Mouse (Mus musculus): Measurements from ENCODE around the gene Msl2.
A peak's percentile ranks its signal among the peaks of the same experiment; 100 is the strongest.

The Msl2 gene

DNA sequence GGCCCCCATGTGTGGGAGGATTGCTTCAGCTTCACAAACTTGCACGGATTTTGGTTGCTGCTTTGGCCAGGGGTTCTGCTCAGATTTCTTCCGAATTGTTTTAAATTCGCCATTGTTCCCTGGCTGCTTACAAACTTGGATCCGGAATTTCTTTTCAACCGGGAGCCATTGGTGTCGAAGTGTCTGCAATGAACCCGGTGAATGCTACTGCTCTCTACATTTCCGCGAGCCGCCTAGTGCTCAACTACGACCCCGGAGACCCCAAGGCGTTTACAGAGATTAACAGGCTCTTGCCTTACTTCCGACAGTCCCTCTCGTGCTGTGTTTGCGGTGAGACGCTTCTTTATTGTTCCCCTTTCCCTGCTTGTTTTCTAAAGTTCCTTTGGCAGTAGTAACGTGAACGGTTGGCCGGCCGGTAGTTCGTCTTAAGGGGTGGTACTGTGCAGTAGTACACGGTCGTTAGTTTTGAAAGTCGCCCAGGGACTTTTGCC is 1.2 kb downstream of the Msl2 start:
- peak; percentile 17 for DNase-seq (ENCODE audit: low spot score)

DNA sequence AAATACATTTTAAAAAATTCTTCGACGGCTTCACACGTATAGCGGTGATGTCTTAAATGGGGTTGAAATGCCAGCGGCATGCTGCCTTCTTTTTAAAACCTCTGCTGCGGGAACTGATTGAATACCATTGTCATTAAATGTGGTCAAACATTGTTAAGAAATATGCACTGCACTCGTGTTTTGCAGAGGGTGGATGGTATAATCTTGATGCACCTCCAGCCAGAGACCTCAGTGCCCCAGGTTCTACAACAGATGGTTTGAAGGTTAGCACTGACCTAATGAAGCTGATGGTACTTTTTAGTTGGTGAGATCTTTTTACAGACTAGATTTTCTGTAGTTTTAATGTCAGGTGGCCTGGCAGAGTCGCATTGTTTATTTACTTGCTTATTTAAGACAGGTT is 1.8 kb downstream of the Msl2 start:
- no peak for DNase-seq (ENCODE audit: low spot score)

DNA sequence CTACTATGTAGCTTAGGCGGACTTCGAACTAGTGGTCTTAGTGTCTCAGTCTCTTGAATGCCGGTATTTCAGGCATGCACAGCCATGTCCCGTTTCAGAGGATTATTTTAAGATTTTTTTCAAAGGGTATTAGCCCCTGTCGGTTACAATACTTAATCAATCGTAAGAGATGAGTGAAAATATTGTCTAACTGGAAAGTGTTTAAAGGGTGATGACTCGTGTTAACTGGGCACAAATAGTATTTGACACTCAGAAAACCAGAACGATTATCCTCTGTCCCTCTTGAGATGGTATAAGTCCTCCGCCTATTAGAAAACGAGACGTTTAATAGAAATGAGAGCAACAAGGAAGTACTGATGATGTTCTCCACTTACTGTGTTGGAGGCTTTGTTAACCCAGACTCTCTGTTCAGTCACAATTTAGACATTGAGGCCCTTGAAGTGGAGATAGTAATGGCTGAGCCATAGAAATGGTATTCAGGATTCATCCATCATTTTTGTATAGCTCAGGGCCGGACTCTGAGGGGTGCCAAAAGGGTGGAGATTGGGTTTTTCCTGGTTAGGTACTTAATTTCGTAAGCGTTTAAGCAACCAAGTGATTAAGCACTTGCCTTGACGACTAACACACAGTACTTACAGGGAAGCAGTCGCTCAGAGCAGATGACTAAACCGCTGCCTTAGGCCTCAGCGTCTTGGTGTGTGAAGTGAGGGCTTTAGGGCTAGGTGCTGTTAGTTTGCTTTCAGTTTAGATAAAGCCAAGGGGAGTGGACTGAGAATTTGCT is 2.4 kb downstream of the Msl2 start:
- no peak for DNase-seq (ENCODE audit: low spot score)

DNA sequence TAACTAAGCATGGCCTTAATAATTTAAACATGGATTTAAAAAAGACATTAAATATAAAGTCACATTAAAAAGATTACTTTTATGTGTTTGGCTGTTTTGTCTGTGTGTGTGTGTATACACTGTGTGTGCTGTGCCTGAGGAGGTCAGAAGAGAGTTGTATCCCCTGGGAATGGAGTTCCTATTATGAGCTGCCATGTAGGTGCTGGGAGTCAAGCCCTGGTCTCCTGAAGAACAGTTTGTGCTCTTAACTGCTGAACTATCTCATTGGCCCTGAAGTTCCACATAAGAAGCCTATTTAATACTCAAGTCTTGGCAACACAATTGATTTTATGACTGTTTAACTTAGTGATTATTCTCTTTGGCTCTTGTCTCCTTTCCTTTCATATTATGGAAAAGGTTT is 3.6 kb downstream of the Msl2 start:
- no peak for DNase-seq (ENCODE audit: low spot score)

DNA sequence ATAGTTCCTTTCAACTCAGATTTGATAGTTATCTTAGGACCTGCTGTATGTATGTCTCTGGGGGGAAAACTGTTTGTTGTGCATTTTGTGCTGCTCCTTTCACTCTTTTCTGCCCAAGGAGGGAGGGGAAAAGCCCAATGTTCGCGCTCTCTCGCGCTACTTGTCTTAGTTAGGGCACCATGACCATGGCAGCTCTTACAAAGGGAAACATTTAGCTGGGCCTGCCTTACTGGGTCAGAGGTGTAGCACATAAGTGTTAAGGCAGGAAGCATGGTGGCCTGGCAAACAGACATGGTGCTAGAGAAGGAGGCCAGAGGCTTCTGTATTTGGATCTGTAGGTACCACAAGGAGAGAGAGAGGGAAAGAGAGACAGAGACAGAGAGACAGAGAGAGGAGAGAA is 4.7 kb downstream of the Msl2 start:
- DNase-seq (ENCODE audit: low spot score) = no peak

DNA sequence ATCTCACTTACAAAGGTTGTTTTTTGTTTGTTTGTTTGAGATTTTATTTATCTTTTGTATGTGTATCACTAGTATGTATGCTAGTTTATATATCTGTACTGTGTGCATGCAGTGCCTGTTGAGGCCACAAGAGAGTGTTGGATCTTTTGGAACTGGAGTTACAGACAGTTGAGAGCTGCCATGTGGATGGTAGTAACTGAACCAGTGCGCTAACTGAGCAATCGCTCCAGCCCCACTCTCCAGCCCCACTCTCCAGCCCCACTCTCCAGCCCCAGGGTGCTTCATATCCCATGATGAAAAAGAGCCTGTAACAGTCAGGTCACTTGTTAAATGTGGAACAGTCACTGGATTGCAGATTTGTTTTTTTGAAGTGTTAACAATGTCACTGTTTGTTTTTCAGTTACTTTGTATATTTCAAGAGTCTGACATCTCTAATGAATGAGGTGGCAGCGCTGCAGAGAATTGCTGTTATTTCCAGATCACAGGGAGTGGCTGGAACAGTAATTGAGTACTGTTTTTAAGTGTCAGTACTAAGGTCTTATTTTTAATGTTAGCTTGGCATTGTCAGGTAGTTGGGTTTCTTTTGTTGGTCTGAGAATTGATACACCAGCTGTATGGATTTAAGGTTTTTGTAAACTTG is 6.3 kb downstream of the Msl2 start:
- no peak for DNase-seq (ENCODE audit: low spot score)

DNA sequence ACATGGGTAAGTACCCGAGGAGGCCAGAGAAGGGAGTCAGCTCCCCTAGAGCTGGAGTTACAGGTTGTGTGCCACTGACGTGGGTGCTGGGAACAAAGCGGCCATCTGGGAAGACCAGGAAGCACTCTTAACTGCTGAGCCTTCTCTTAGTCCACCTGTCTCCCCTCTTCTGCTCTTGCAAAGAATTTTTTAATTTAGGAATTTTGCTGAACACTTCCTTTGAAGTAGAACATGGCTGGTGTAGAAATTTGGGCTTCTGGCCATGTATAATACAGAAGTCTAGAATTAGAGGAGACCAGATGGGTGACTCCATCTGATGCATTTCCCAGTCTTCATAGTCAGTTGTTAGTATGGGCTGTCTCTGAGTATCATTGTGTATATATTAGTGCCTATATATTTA is 9.8 kb downstream of the Msl2 start:
- DNase-seq (ENCODE audit: low spot score) = no peak

DNA sequence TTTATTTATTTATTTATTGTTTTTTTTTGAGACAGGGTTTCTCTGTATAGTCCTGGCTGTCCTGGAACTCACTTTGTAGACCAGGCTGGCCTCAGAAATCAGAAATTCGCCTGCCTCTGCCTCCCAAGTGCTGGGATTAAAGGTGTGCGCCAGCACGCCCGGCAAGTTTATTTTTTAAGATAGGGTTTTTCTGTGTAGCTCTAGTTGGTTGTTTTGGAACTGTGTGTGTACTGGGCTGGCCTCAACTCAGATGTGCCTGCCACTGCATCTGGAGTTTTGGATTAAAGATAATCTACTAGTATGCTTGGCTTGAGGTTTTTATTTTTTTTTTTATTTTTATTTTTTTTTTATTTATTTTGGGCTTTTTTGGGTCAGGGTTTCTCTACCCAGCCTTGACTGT is 21.5 kb downstream of the Msl2 start:
- DNase-seq (ENCODE audit: low spot score) = no peak

DNA sequence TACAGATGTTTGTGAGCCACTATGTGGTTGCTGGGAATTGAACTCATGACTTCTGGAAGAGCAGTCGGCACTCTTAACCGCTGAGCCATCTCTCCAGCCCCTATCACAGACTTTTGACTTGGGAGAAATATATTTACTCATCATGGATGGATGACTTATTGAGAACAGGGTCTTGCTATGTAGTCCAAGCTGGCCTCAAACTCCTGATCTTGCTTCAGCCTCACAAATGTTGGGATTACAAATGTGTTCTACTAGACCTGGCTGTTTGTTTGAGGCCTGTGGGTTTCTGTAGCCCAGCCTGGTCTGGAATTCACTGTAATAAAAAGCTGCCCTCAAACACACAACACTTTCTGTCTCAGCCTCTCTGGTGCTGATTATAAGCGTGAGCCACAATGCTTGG is 22.6 kb downstream of the Msl2 start:
- no peak for DNase-seq (ENCODE audit: low spot score)

DNA sequence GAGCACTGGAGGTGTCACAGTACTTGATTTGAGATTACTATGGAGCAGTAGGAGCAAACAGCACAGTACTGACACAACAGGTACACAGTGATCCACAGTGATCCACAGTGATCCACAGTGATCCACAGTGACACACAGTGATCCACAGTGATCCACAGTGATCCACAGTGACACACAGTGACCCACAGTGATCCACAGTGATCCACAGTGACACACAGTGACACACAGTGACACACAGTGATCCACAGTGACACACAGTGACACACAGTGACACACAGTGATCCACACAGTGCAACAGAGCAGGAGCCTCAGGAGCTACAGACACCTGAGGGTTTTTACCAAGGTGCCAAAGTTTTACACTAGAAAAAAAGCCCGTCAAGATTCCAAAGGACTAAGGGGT is 23.6 kb downstream of the Msl2 start:
- no peak for DNase-seq (ENCODE audit: low spot score)

DNA sequence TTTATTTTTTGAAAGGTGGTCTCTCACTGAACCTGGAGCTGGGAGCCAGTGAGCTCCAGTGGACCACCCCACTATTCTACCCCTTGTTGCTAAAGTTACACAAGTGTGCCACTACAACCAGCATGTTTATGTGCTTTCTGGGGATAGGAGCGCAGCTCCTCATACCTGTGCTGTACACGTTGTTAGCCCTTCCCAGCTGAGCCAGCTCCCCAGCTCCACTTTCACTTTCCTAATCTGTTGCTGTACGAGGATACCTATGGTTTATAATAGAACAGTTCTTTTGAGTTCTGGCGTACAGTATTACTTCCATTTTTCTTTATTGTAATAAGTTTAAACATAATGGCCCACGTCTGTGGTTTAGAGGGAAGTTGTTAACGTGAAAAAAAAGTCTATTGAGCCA is 25.5 kb downstream of the Msl2 start:
- DNase-seq (ENCODE audit: low spot score) = no peak

DNA sequence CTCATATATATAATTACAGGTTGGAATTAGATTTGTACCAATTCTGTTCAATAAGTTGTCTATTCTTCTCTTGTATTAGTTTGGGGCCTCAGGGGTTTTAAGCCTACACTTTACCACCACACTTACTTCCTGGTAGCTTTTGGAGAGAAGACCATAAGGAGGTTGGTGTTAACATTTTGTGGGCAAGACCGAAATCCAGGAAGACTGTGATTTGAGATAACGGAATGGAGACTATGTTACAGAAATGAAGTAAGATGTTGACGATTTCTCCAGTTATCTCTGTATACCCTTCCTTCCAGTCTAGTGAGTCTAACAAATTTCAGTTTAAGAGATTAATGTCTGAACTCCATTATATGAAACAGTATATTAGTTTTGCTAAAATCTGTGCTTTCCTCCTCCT is 26.3 kb downstream of the Msl2 start:
- no peak for DNase-seq (ENCODE audit: low spot score)

DNA sequence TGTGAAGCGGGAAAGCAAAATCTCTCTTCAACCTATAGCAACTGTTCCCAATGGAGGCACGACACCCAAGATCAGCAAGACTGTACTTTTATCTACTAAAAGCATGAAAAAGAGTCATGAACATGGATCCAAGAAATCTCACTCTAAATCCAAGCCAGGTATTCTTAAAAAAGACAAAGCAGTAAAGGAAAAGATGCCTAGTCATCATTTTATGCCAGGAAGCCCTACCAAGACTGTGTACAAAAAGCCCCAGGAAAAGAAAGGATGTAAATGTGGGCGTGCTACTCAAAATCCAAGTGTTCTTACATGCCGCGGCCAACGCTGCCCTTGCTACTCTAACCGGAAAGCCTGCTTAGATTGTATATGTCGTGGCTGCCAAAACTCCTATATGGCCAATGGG is 27.6 kb downstream of the Msl2 start:
- no peak for DNase-seq (ENCODE audit: low spot score)

DNA sequence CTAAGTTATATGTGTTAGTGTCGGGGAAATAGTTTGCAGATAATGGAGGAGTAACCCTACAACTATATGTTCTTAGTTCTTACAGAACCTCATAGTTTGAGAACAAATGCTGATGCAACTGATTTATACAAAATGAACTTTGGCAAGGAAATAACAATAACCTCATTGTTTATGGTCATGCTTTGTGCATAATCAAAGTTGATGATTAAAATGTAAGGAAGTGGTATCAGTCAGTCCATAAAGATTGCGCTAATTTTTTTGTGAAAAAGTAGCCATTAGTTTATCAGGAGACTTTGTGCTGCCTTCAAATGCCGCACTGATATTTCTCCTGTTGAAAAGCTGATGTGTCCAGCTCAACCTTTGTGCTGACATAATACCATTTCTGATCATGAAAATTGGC is 28.4 kb downstream of the Msl2 start:
- no peak for DNase-seq (ENCODE audit: low spot score)

DNA sequence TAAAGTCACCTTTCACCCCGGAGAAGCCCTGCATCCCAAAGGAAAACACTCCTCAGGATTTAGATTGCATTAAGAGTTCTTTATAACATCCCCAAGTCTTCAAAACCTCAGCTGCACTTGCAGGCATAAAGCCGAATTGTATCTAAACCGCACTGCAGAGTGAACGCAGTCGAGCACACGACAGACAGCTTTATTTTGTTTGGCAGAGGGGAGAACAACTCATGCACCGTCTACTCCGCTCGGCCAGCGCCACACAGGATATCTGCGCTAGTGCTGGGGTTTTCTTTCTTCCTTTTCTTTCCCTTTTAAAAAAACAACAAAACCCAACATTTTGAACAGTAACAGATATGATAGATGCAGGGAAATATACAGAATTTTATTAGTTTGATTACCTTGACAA is 31.0 kb downstream of the Msl2 start:
- DNase-seq (ENCODE audit: low spot score) = no peak

DNA sequence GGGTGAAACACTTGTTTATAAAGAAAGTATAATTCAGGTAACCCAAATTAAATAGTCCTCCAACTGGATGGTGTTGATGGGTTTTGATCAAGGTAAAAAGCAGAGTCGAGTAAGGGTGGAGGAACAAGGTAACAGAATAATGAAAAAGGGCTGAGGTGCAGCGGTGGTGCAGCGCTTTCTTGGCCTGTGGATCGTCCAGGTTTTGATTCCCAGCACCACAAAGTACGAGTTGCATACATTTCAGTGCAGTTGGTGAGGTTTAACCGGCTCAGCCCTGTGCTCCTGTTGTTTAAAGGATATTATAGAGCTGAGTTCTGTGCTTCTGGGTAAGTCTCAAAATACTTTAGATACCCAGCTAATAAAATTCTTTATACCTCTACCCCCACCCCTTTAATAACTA is 31.8 kb downstream of the Msl2 start:
- no peak for DNase-seq (ENCODE audit: low spot score)

DNA sequence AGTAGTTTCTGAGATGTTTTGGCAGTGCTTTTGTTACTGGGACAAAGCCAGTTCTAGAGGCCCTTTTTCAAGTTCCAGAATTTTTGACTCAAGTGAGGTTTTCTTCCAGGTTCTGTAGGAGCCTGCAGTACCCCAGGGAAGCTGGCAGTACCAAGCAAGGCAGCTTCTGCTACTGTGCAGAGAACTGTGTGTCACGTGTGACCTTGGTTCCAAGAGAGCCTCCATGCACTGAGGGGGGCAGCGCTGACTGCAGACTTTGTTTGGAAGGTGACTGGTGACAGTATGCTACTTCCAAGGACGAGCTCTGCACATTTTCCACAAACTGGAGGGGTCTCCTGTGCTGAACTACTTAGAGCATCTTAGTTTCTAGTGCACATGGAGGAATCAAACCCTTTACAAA is 33.5 kb downstream of the Msl2 start:
- no peak for DNase-seq (ENCODE audit: low spot score)

DNA sequence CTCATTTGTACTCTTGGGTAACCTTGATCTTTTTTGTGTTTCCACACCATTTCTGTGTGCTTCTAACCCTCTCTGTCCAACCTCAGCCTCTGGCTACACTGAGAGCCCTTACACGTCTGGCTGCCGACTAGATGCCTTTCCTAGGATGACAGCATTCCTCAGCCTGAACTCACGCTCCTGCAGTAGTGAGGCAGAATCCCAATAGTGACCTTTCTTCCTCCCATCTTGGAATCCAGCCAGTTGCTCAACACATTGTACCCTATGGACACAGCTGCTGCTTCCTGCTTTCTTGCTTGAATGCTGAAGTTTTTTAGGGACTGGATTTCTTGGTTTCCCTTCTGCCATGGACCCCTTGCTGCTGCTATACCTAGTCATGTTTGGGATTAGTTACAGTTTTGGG is 36.1 kb downstream of the Msl2 start:
- DNase-seq (ENCODE audit: low spot score) = no peak

DNA sequence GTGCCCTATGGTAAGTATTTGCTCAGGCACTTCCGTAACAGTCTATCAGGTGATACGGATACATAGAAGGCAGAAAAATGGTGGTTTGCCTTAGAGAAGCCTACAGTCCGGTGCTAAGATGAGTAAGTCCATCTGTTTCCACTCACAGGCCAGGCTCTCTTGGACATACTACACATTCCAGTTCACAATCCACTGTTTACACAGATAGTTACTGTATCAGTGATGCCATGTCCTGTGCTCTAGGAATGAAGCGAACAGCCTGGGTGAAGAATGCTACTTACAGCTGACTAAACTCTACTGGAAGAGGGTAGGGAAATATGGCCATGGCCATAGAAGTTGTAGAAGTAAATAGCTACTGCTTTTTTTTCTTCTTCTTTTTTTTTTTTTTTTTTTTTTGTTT is 39.4 kb downstream of the Msl2 start:
- DNase-seq (ENCODE audit: low spot score) = no peak

DNA sequence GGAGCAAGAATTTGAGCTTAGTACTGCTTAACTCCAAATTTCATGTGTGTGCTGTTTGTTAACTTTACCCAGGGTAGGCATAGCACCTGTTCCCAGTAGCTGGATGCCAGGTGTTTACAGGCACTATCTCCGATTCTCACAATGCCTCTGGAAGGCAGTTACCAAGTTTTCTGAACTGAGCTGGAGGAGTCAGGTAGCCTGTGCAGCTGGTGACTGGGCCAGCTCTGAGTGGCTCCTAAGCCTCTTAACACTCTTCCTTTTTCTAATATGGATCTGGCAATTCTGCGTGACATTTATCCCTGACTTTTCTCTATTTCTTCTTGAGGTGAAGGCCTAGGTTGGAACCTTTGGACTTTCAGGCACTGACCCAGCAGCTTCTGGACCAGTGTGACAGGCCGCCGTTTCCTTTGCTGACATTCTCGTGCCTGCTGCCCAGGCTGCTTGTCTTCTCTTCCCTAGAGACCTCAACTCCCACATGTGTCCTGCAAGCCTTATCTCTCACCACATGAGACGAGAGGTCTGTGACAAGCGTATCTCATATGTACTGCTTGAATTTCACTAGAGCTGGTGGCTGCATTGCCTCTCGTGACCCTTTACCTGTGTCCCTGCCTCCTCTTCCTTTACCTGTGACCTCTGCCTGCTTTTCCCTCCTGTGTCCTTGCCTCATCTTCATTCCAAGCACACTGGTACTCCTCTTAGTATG is 40.4 kb downstream of the Msl2 start:
- no peak for DNase-seq (ENCODE audit: low spot score)

DNA sequence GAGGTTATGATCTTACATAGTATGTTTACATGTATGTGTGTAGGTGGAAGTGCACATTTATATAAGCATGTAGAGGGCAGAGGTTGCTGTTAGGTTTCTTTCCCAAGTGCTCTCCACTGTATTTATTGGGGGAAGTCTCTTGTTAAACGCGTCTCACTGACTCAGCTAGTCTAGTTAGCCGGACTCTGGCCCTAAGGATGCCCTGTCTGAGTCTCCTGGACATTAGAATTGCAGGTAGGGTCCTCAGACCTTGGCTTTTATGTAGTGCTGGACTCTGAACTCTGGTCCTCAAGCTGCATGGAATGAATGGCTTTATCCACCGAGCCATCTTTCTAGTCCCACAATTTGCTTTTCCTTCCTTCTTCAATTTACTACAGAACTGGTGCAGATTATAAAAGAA is 69.7 kb downstream of the Msl2 start:
- DNase-seq (ENCODE audit: low spot score) = no peak

DNA sequence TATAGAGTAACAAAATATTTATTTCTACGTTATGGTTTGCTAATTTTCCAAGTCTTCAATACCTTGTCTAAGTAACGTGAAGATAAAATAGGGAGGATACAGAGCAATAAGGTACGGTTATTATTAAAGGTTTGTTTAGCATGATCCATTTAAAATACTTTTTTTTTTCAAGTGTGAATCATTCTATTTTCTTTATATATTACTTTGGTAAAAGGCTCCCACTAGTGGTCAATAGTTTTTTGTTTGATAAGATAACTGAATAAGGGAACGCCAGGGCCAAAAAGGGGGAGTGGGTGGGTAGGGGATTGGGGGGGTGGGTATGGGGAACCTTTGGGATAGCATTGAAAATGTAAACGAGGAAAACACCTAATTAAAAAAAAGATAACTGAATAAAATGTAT is 79.0 kb downstream of the Msl2 start:
- no peak for DNase-seq (ENCODE audit: low spot score)

Data from ovary, postnatal 14 days (tissue).